Mouse (Mus musculus): Measurements from ENCODE around the gene Tceal5.
A peak's percentile ranks its signal among the peaks of the same experiment; 100 is the strongest.

The Tceal5 gene

DNA sequence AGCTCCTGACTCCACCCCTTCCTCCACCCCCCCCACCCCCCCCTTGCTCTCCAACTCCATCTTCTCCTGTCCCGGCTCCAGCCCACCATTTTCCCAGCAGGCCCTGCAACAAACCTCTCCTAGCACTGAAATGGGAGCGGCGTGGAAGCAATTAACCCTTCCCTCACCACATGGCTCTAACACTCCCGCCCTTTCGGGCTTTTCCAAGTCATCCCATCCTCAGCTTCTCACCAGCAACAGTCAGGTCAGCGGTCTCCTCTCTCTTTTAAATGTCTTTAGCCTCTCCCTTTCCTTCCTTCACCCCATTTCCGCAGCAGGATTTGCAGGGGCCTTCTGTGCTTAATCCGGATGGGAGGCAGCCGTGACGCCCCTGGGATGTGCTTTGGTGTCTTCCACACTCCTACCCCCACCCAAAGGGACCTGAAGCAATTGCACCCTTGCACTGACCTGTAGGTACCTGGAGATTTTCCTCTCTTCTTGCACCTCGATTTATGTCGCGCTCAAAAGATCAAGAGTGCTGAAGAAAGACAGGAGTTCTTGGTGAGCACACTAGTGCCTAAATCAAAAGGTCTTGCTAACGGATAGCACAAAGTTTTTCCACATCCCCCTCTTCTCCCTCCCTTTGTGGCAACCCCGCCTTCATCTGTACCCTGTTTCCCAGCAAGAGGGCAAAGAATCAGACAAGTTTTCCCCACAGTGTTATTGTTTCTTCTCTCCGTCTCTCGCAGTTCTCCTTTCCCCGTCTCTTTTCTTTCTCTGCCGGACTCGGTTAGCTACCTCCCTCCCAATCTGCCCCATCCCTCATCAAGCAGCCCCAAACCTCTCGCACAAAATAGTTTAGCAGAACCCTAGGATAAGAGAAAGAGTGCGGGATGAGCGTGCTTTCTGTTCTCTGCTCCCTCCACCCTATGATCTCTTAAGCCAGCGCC lies 32.2 kb downstream of the Tceal5 start:
- peak; percentile 12 for DNase-seq

DNA sequence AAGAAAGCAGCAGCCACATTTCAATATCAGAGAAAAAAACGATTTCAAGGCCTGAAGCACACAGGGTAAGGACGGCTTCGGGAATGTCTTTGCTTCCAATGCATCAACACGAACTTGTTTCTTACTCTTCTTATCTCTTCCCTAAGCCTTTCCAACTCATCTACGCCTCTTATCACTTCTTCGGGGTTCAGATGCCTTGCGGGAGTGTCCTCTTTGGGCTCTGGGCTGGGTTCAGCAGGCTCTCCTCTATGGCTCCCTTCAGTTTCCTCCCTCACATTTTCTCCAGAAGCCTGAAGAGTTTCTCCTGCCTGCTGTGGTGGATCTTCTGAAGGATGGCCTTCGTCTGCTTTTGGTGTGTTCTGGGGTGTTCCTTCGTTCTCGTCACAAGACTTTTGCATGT lies 33.1 kb downstream of the Tceal5 start:
- no peak for DNase-seq
